Mouse (Mus musculus): ENCODE results near the gene Aste1.

The Aste1 gene

GRCm38 (mm10) chr9:105395218-105395627 lies at the start of gene Aste1, which contains the start of gene Nek11:
TSS of gene Aste1 (plus strand) at chr9:105395392.
TSS of gene Nek11 (minus strand) at chr9:105395524.
- peak; percentile 86 for DNase-seq

- DNase-seq: no peak
These were observed 46.8 kb upstream of the Aste1 start for GRCm38 (mm10) chr9:105348242-105349031.

- no peak for DNase-seq
These were observed 46.2 kb upstream of the Aste1 start for GRCm38 (mm10) chr9:105349034-105349433.

GRCm38 (mm10) chr9:105362181-105362580 lies 33.0 kb upstream of the Aste1 start:
- DNase-seq: no peak

GRCm38 (mm10) chr9:105363520-105364231 lies 31.5 kb upstream of the Aste1 start:
- DNase-seq: no peak

GRCm38 (mm10) chr9:105366199-105366598 lies 29.0 kb upstream of the Aste1 start:
- DNase-seq: no peak

- no peak for DNase-seq
These were observed 26.6 kb upstream of the Aste1 start for GRCm38 (mm10) chr9:105368605-105369004.

GRCm38 (mm10) chr9:105374361-105374760 lies 20.8 kb upstream of the Aste1 start:
- DNase-seq: no peak

GRCm38 (mm10) chr9:105376411-105376810 lies 18.8 kb upstream of the Aste1 start:
- no peak for DNase-seq

- no peak for DNase-seq
These were observed 18.1 kb upstream of the Aste1 start for GRCm38 (mm10) chr9:105376954-105377530.

- no peak for DNase-seq
These were observed 17.6 kb upstream of the Aste1 start for GRCm38 (mm10) chr9:105377622-105378021.

- no peak for DNase-seq
These were observed 15.6 kb upstream of the Aste1 start for GRCm38 (mm10) chr9:105379533-105380145.

- DNase-seq: no peak
These were observed 7.8 kb upstream of the Aste1 start for GRCm38 (mm10) chr9:105387403-105387802.

GRCm38 (mm10) chr9:105389289-105389688 lies 5.9 kb upstream of the Aste1 start:
- no peak for DNase-seq

GRCm38 (mm10) chr9:105390616-105391015 lies 4.6 kb upstream of the Aste1 start:
- no peak for DNase-seq

- DNase-seq: no peak
These were observed 472 bp upstream of the Aste1 start for GRCm38 (mm10) chr9:105394720-105395119.

GRCm38 (mm10) chr9:105408549-105408948 lies 13.4 kb downstream of the Aste1 start:
- no peak for DNase-seq

GRCm38 (mm10) chr9:105459032-105459431 lies 63.8 kb downstream of the Aste1 start:
- no peak for DNase-seq

GRCm38 (mm10) chr9:105461496-105461895 lies 66.3 kb downstream of the Aste1 start:
- no peak for DNase-seq
